Mouse (Mus musculus): ENCODE measurements around the gene Pla2g15. TPM values are rescaled to one million over a fixed set of nuclear protein-coding genes. Genes with fewer than 3 reads are reported as not detected.
"Not testable (repeated sequence)": the region's sequence is repeated elsewhere in the genome, so short reads cannot be mapped to it uniquely, and the experiment has no call there.

The Pla2g15 gene
- polyA plus RNA-seq, 1 experiment from 2014 or later, result 6.4 TPM

GRCm38 (mm10) chr8:106193162-106193561, 43.0 kb downstream of the Pla2g15 start:
- Histone ChIP-seq H3K4me3 (ENCODE audit: low read depth, low read length) (no peak overlapping the region), H3K36me3 (ENCODE audit: control insufficient read depth, insufficient read depth, low read length) (peaks cover 25% of the 10 kb centered on the region), H3K9me3 (ENCODE audit: control insufficient read depth, low read length) (no peaks in the 10 kb centered on the region), H3K27ac (ENCODE audit: low read depth, low read length) (no peak overlapping the region), H3K4me2 (no peak overlapping the region), H3K27me3 (ENCODE audit: control insufficient read depth, insufficient read depth, low read length) (no peaks in the 10 kb centered on the region), H3K4me1 (ENCODE audit: control insufficient read depth, insufficient read depth, low read length) (no peaks in the 10 kb centered on the region), H3K9ac (ENCODE audit: low read length) (no peak overlapping the region)
- 89% methylated on average over 6 of the region's 6 CpGs for WGBS
- ATAC-seq (ENCODE audit: low FRiP score) (no peak), DNase-seq (ENCODE audit: low spot score, missing footprints) (no peak)

- 89% methylated on average over 5 of the region's 5 CpGs for WGBS
- no peaks in the 10 kb centered on the region for H3K4me1 ChIP-seq (ENCODE audit: control insufficient read depth, insufficient read depth, low read length)
- H3K9ac ChIP-seq (ENCODE audit: low read length), result no peak overlapping the region
- peaks cover 25% of the 10 kb centered on the region for H3K36me3 ChIP-seq (ENCODE audit: control insufficient read depth, insufficient read depth, low read length)
- no peaks in the 10 kb centered on the region for H3K9me3 ChIP-seq (ENCODE audit: control insufficient read depth, low read length)
- no peak overlapping the region for H3K27ac ChIP-seq (ENCODE audit: low read depth, low read length)
- DNase-seq (ENCODE audit: low spot score, missing footprints), result no peak
- H3K4me2 ChIP-seq, result no peak overlapping the region
- H3K27me3 ChIP-seq (ENCODE audit: control insufficient read depth, insufficient read depth, low read length), result no peaks in the 10 kb centered on the region
- no peak overlapping the region for H3K4me3 ChIP-seq (ENCODE audit: low read depth, low read length)
- ATAC-seq (ENCODE audit: low FRiP score), result no peak
These were observed 43.9 kb downstream of the Pla2g15 start for GRCm38 (mm10) chr8:106194062-106194461.

DNA sequence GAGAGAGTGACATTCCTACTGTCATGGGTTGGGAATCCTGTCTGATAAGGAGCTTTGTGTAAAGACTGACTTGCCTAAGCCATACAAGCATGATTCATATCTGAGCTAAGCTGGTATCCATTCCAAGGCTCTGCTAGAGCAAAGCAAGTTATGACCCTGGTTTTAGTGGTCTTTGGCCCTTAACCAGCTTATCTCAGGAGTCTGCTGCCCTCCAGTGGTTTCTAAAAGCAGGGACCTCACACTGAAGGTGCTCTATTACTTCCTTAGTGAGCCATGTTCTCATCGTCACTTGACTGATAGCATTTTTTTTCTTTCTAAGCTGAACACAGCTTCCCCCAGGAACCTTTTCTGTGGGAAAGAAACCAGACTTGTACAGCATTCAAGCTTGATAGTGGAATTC, 48.5 kb downstream of the Pla2g15 start:
- H3K27me3 ChIP-seq (ENCODE audit: control insufficient read depth, insufficient read depth, low read length), result no peaks in the 10 kb centered on the region
- no peak overlapping the region for H3K4me2 ChIP-seq
- no peak overlapping the region for H3K4me3 ChIP-seq (ENCODE audit: low read depth, low read length)
- peaks cover 35% of the 10 kb centered on the region for H3K36me3 ChIP-seq (ENCODE audit: control insufficient read depth, insufficient read depth, low read length)
- no peak overlapping the region for H3K27ac ChIP-seq (ENCODE audit: low read depth, low read length)
- no peaks in the 10 kb centered on the region for H3K4me1 ChIP-seq (ENCODE audit: control insufficient read depth, insufficient read depth, low read length)
- ATAC-seq (ENCODE audit: low FRiP score) (0 out of 2 replicates have a peak, but pooled peaks have one; percentile 40), DNase-seq (ENCODE audit: low spot score, missing footprints) (no peak)
- H3K9ac ChIP-seq (ENCODE audit: low read length), result no peak overlapping the region
- WGBS, result 3% methylated on average over 1 of the region's 1 CpGs
- no peaks in the 10 kb centered on the region for H3K9me3 ChIP-seq (ENCODE audit: control insufficient read depth, low read length)

- not testable (repeated sequence) for DNase-seq (ENCODE audit: low spot score, missing footprints); H3K4me2 ChIP-seq; H3K9me3 ChIP-seq (ENCODE audit: control insufficient read depth, low read length); H3K4me1 ChIP-seq (ENCODE audit: control insufficient read depth, insufficient read depth, low read length); H3K27me3 ChIP-seq (ENCODE audit: control insufficient read depth, insufficient read depth, low read length); H3K9ac ChIP-seq (ENCODE audit: low read length); H3K27ac ChIP-seq (ENCODE audit: low read depth, low read length); ATAC-seq (ENCODE audit: low FRiP score); H3K4me3 ChIP-seq (ENCODE audit: low read depth, low read length)
- 92% methylated on average over 3 of the region's 3 CpGs for WGBS
- H3K36me3 ChIP-seq (ENCODE audit: control insufficient read depth, insufficient read depth, low read length), result peaks cover 39% of the 10 kb centered on the region
These were observed 49.4 kb downstream of the Pla2g15 start for GRCm38 (mm10) chr8:106199596-106199995.

DNA sequence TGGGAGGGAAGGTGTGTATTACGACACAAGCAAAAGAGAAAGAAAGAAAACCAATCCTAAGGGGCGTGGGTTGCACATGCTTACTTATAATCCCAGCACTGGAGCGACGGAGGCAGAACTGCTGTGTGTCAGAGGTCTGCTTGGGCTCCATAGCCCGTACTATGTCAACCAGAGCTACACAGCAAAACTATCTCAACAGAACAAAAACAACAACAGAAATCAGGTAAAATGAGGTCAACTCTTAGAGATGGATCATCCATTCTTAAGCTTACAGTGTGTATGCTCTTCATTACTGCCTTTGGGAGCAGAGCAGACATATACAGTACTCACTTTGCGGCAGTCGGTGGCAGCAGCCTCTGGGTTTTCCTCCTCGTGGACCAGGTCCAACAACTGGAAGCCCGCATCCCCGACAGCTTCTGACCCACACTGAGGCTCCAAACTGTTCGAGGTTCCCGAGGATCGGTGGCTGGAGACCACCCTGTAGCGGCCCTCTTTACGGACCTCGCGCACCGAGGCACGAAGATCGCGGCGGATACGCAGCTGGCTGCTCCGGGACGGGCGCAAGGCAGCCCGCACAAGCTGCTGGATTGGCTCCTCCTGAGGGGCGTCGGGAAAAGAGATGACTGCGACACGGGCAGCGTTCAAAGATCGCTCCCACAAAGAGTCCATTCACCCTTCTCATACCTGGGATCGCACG, 60.0 kb downstream of the Pla2g15 start:
- Histone ChIP-seq H3K9me3 (ENCODE audit: control insufficient read depth, low read length) (no peaks in the 10 kb centered on the region), H3K4me3 (ENCODE audit: low read depth, low read length) (peak overlapping the region; percentile 70), H3K4me2 (peak overlapping the region; percentile 74), H3K4me1 (ENCODE audit: control insufficient read depth, insufficient read depth, low read length) (peaks cover 9% of the 10 kb centered on the region; the same call in 1 of the 2 replicates), H3K27ac (ENCODE audit: low read depth, low read length) (peak overlapping the region; percentile 70), H3K27me3 (ENCODE audit: control insufficient read depth, insufficient read depth, low read length) (no peaks in the 10 kb centered on the region), H3K9ac (ENCODE audit: low read length) (peak overlapping the region; percentile 73), H3K36me3 (ENCODE audit: control insufficient read depth, insufficient read depth, low read length) (peaks cover 2% of the 10 kb centered on the region; the same call in 1 of the 2 replicates)
- ATAC-seq (ENCODE audit: low FRiP score), result peak; percentile 69
- WGBS, result under 1% methylated on average over 35 of the region's 35 CpGs
- peak; percentile 96 for DNase-seq (ENCODE audit: low spot score, missing footprints)

GRCm38 (mm10) chr8:106210821-106211345, 60.7 kb downstream of the Pla2g15 start, which contains the start of the genes Slc7a6os and Prmt7:
Gene Slc7a6os, minus strand, starts transcription at chr8:106210935.
Gene Prmt7, plus strand, starts transcription at chr8:106210936.
- Histone ChIP-seq H3K9ac (ENCODE audit: low read length) (peak within 1 kb of the TSS; percentile 73), H3K36me3 (ENCODE audit: control insufficient read depth, insufficient read depth, low read length) (peaks cover 2% of the 10 kb centered on the region), H3K9me3 (ENCODE audit: control insufficient read depth, low read length) (no peaks in the 10 kb centered on the region), H3K27ac (ENCODE audit: low read depth, low read length) (peak within 1 kb of the TSS; percentile 70), H3K4me3 (ENCODE audit: low read depth, low read length) (peak within 1 kb of the TSS; percentile 70), H3K4me2 (peak within 1 kb of the TSS; percentile 74), H3K27me3 (ENCODE audit: control insufficient read depth, insufficient read depth, low read length) (no peaks in the 10 kb centered on the region), H3K4me1 (ENCODE audit: control insufficient read depth, insufficient read depth, low read length) (peaks cover 9% of the 10 kb centered on the region; the same call in 1 of the 2 replicates)
- under 1% methylated on average over 52 of the region's 52 CpGs for WGBS
- DNase-seq (ENCODE audit: low spot score, missing footprints), result peak; percentile 99
- peak; percentile 99 for ATAC-seq (ENCODE audit: low FRiP score)

DNA sequence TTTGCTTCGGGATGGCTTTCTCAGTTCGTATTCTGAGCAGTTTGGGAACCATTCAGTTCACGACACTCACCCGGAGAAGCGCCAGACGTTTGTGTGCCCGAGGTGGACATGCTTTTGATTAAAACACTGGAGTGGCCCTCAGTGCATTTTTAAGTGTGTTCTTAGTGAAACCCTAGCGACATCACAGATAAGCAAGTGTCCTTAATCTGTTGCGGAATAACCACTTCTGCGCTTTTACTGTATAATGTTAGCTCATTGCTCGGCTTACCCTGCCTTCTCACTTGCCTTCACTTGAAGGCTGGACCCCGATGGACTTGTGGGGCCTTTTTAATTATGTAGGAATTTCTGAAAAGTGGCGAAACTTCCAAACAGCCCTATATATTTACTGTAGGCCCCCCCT, 61.2 kb downstream of the Pla2g15 start:
- Histone ChIP-seq H3K9me3 (ENCODE audit: control insufficient read depth, low read length) (no peaks in the 10 kb centered on the region), H3K9ac (ENCODE audit: low read length) (peak overlapping the region; percentile 73), H3K4me3 (ENCODE audit: low read depth, low read length) (peak overlapping the region; percentile 70), H3K36me3 (ENCODE audit: control insufficient read depth, insufficient read depth, low read length) (peaks cover 2% of the 10 kb centered on the region), H3K27ac (ENCODE audit: low read depth, low read length) (peak overlapping the region; percentile 70; the same call in 1 of the 2 replicates), H3K4me2 (peak overlapping the region; percentile 74), H3K27me3 (ENCODE audit: control insufficient read depth, insufficient read depth, low read length) (no peaks in the 10 kb centered on the region), H3K4me1 (ENCODE audit: control insufficient read depth, insufficient read depth, low read length) (peaks cover 9% of the 10 kb centered on the region; the same call in 1 of the 2 replicates)
- DNase-seq (ENCODE audit: low spot score, missing footprints), result no peak
- WGBS, result 6% methylated on average over 13 of the region's 13 CpGs
- ATAC-seq (ENCODE audit: low FRiP score), result no peak; the same call in 1 of the 2 replicates

DNA sequence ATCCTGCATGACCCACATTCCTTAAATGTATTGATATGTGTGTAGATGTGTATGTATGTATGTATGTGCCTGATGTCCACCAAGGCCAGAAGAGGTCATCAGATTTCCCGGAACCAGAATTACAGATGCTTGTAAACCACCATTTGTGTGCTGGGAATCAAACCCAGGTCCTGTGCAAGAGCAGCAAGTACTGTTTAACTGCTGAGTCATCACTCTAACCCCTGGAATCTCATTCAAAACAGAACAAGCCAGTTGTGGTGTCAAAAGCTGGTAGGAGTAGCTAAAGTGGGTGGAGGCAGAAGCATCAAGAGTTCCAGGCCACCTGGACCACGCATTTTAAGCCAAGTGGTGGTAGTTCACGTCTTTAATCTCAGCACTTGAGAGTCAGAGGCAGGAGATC, 63.8 kb downstream of the Pla2g15 start:
- WGBS, result 91% methylated on average over 3 of the region's 3 CpGs
- ATAC-seq (ENCODE audit: low FRiP score) (no peak), DNase-seq (ENCODE audit: low spot score, missing footprints) (no peak)
- Histone ChIP-seq H3K9ac (ENCODE audit: low read length) (no peak overlapping the region), H3K4me1 (ENCODE audit: control insufficient read depth, insufficient read depth, low read length) (peaks cover 9% of the 10 kb centered on the region; the same call in 1 of the 2 replicates), H3K36me3 (ENCODE audit: control insufficient read depth, insufficient read depth, low read length) (peaks cover 2% of the 10 kb centered on the region), H3K4me2 (no peak overlapping the region), H3K27ac (ENCODE audit: low read depth, low read length) (no peak overlapping the region), H3K9me3 (ENCODE audit: control insufficient read depth, low read length) (no peaks in the 10 kb centered on the region), H3K4me3 (ENCODE audit: low read depth, low read length) (no peak overlapping the region), H3K27me3 (ENCODE audit: control insufficient read depth, insufficient read depth, low read length) (no peaks in the 10 kb centered on the region)

All from midbrain, embryonic 11.5 days (tissue).